Mouse (Mus musculus): Measurements from ENCODE around the gene Fam20c. TPM values are rescaled to one million over a fixed set of nuclear protein-coding genes. Genes with fewer than 3 reads are reported as not detected.

Gene Fam20c
- total RNA-seq (2021), result 10 to 100 TPM; 17.1 to 19.7 TPM
- long read RNA-seq, experiment 1, transcript Fam20c-201 (10 exons, 3,582 nt), result major isoform, 12 of 17 reads
- long read RNA-seq, experiment 1, partial matches to known transcripts, result 2 of 17 reads
- long read RNA-seq, experiment 1, other reads (novel, unspliced or antisense), result 2 of 17 reads
- long read RNA-seq, experiment 2, transcript Fam20c-201 (10 exons, 3,582 nt), result major isoform, 23 of 26 reads
- long read RNA-seq, experiment 2, partial matches to known transcripts, result 2 of 26 reads
- long read RNA-seq, experiment 2, other reads (novel, unspliced or antisense), result 1 of 26 reads

DNA sequence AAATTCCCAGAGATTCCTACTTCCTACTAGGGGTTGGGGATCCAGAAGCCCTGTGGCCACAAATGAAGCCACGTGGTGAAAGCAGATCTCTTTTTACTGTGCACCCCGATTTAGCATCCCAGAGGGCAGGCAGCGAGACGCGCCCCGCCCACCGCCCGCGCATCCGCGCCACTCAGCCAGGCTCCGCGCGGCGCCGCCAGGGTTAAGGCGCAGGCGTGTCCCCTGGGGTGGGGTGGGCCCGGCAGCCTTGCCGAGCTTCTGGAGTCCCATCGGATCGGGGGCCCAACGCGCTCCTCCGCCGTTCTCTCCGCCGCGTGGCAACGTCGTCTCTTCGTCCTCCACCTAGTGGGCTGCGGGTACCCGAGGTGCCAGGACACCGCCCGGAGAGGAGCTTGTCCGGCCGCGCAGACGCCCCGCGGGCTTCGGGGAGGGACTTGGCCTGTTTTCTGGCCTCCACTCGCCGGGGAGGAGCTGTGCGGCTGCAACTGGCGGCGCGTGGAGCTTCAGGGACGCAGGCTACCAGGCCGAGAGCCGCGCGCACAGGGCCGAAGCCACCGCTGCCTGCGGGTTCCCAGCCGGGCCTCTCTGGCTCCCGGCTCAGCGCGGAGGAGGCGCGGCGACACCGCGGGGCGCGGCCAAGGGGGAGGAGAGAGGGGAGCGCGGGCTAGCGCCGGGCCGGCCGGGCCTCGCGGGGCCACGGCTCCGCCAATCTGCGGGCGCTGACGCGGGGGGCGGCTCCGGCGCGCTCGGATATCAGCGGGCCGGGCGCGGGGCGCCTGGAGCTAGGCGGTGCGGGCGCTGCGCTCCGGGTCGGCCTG lies at the start of gene Fam20c:
Fam20c (plus strand) TSS at position 212 of the 818 bp plus-strand sequence.
- DNase-seq, result peak; percentile 93

DNA sequence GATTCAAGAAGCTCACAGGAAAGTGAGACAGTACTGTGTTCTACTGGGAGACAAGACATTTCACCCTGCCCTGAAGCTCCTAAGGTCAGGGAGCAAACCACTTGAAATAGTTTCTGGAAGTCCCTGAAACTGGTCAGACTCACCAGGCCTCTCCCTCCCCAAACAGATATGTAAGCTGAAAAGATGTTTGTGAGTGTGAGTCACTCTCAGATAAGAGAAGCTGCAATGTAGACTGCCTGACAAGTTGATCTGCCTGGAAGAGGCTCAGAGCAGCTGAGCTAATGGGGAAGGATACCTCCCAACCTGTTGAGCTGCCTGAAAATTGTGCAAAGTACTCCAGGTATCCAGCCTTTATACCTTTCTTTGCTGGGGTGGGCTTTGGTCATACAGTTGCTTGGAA lies 46.9 kb upstream of the Fam20c start:
- DNase-seq, result no peak

- peak; percentile 34 for DNase-seq
These were observed 45.7 kb upstream of the Fam20c start for GRCm38 (mm10) chr5:138708591-138708990.

DNA sequence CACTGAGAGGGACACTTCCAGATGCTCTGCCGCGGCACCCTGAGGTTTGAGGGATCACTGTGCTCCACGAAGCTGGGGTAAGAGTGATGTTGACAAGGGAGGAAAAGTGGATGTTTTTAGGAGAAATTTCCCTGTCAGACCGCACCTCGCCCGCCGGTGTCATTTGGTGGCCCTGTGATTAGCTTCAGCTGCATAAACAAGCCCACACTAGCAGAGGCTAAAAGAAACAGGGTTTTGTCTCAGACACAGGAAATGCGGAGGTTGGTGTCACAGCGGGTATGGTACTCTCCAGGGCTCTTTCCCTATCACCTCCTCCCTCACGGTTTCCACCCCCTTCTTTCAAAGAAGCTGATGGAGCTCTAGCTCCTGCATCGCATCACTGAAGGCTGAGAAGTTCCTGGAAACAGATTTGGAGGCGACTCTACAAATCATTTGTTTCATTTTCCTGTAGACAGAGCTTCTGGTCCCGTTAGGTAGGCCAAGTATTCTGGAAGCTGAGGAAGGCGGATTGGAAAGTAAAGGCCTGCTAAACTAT lies 38.7 kb upstream of the Fam20c start:
- no peak for DNase-seq

DNA sequence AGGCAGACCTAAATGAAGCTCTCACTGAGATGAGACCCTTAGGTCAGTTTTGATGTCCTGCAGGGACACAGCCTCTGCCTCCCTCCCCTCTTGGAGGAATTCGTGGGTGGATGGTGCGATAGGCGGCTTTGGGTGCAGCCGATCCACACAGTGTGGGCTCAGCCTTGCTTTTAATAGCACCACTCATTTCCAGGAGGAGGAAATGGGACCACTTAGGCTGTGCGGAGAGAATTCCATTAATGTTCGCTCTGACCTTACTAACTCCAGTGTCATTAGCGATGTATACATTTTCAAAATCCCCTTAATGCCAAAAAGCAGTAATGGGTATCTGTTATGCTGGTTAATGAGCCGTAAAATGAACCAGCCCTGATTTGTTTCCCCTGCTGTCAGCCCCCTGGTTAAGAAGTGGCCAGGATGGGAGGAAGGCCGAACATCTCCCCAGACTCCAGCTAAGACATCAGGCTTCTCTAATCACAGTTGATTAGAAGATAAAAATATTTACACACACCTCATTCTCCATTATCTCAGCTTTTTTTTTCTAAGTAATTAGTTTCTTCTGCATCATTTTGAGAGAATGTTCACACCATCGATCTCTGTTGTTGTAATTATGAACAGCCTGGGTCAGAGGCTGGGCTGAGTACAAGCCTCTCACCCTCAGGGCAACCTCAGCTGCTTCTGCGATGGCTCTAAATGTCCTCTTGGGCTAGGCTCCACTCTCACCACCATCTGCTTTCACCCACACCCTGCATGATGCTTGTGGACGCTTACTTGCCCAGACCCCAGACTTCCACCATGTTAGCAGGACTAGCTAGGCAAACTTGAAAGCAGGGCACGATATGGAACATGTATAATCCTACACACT lies 33.8 kb upstream of the Fam20c start:
- no peak for DNase-seq

- DNase-seq, result no peak
These were observed 29.9 kb upstream of the Fam20c start for GRCm38 (mm10) chr5:138724417-138724816.

DNA sequence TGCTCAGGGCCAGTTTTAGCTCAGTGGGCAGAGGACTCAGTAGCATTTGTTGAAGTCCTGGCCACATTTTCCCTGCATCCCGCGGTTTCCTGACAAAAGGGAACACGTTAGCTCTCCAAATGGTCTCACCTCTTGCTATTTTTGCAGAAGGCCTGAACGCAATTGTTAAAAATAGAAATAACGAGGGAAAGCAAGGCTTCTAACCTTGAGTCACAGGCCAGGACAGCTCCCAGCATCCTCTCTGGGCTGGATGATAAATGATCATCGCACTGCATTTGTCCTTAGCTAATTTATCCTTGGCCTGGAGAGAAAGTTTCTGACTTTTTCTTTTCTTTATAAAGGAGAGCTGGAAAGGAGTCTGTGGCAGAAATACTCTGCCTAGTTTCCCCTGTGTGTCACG lies 29.2 kb upstream of the Fam20c start:
- peak; percentile 70 for DNase-seq

GRCm38 (mm10) chr5:138730863-138731262 lies 23.5 kb upstream of the Fam20c start:
- DNase-seq, result no peak

DNA sequence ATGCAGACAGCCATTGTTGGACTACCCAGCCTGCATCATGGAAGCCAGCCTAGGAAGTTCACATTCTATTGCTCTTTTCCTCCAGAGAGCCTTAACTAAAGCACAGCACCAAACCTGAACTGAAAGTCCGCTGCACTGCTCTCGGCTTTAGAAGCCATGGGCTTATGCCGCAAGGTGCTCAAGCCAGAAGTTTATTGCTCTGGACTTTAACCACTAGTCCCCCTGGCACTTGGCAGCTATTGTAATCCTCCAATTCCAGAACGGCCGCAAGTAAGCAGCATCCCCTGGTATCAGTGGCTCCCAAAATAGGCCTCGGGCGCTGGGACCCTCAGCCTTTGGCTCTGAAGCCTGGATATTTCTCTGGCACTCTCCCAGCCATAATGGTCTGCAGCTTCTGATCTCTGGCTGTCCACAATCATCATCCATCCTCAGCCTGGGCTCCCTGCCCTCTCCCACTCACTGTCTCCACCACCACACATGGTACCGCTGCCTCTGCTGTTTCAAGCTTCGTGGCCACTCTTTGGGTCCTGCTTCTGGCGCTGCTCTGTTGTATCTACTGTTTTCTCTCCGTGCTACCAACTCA lies 20.9 kb upstream of the Fam20c start:
- no peak for DNase-seq

- DNase-seq, result no peak
These were observed 20.3 kb upstream of the Fam20c start for GRCm38 (mm10) chr5:138734018-138734417.

DNA sequence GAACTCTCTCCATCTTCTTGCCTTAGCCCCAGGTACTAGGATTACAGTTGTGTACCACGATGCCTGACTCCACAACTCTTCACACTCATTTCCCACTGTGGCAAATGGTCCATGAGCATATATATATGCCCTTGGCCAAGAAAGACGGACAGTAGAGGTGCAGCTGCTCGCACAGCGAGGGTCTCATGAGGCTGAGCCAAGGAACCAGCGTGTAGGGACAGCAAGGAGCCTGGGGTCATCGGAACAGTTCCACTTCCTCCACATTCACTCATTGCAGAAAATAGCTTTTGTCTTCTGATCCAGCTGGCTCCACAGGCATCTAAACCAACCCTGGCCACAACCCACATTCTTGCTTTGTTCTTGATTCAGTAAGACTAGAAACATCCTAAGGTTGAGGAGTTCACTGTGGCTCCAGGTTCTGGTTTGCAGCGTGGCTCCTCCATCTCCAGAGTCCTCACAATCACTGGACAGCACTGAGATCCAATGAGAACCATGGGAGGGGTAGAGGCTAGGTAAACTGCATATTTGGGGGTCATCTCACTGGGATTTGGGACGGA lies 19.0 kb upstream of the Fam20c start:
- DNase-seq, result no peak

GRCm38 (mm10) chr5:138740150-138740549 lies 14.2 kb upstream of the Fam20c start:
- DNase-seq, result no peak

DNA sequence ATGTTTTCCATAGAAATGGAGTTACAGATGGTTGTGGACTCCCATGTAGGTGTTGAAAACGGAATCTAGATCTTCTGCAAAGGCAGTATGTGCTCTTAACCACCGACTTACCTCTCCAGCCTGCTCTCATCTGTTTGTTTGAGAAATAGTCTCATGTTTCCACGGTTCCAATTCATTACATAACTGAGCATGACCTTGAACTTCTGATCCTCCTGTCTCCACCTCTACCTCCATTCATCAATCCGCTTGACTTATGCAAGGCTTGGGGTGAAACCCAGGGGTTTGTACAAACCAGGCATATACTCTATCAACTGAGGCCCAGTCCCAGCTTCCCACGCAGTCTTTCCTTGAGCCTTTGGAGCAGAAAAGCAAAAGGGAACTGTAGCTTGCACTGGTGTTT lies 12.8 kb upstream of the Fam20c start:
- DNase-seq, result no peak

GRCm38 (mm10) chr5:138742281-138742680 lies 12.0 kb upstream of the Fam20c start:
- no peak for DNase-seq

DNA sequence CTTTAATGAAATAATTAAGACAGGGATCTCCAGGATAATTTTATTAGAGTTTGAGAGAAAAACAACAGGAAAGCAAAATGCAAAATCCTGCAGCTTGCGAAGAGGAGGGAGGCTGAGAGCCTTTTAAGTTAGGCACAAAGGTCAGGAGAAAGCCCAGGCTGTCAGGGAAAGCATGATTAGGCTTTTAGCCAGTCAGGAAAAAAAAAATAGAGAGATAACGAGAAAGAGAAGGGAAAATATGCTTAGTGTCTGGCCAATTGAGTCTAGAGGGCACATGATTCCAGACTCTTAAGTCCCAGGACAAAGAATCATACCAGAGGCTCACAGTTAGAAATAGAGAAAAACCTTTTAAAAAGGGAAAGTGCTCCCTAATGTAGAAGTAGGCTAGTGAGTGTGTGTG lies 10.7 kb upstream of the Fam20c start:
- no peak for DNase-seq

DNA sequence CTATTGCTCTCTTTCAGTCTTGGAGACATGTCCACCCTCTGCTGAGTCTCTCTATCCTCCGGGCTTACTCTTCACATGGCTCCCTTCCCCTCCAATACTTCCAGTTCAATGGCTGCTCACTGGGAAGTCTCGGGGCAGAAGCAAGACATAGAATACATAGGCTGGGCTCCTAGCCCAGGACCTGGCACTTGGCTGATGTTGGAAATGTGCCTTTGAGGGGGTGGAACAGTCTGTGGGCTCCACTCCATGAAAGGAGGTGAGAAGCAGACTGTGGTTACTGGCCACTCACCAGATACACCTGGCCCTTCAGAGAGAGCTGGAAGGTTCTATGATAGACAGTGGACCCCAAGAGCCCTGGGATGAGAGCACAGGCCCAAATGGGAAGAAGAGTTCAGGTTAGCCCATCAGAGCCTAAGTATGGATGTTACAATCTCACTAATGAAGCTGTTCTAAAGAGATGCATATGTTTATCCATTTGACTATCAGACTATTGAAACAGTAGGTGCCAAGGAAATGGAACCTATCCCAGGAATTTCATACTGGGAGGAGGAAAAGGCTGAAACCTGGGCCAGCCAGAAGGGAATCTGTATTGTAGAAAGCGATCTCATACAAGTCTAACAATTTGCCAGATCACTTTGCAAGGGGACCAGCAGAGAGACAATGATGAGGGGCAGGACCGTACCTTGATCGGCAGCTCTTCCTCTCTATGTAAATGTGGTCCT lies 8.8 kb upstream of the Fam20c start:
- peak; percentile 40 for DNase-seq

GRCm38 (mm10) chr5:138753269-138753668 lies 1.0 kb upstream of the Fam20c start:
- no peak for DNase-seq

DNA sequence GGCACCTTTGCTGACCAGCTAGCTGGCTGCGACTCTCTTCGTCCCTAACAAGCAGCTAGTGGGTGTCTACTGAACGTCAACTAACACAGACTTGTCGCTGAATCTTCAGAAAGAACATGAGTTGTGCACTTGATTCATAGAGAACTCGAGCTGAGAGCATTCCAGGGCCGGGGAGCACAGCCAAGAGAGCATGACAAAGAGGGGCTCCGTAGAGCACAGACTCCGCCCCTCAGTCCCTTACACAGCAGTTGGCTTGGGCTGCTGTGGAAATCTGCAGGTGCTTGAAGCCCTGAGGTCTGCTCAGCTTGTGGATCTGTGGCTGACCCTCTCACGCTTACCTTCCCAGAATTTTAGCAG lies 390 bp upstream of the Fam20c start:
- DNase-seq, result peak; percentile 47

GRCm38 (mm10) chr5:138755121-138755452 lies 773 bp downstream of the Fam20c start:
- DNase-seq, result no peak

DNA sequence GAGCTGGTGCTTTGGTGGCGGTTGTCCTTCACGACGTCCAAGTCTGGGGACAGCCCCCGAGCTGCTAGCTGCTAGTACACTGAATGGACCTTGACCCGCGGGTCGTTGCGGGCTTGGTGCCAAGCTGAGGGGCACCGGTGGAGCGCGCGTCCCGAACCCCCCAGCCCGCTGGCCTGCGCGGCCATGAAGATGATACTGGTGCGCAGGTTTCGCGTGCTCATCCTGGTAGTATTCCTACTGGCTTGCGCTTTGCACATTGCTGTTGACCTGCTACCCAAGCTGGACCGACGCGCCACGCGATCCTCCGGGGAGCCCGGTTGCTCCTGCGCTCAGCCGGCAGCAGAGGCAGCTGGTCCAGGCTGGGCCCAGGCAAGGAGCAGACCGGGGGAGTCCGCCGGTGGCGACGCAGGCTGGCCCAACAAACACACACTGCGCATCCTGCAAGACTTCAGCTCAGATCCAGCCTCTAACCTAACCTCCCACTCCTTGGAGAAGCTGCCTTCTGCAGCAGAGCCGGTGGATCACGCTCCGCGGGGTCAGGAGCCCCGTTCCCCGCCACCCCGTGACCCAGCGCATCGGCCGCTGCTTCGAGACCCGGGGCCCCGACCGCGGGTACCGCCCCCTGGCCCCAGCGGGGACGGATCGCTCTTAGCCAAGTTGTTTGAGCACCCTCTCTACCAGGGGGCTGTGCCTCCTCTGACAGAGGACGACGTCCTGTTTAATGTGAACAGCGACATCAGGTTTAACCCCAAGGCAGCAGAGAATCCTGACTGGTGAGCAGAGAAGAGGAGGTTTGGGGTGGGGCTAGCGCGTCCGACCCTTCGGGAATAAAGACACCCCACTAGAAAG lies 1.4 kb downstream of the Fam20c start:
- DNase-seq, result peak; percentile 68
